Mouse (Mus musculus) limb, embryonic 11.5 days (tissue): ENCODE data around the gene Cd44. TPM values are rescaled to one million over a fixed set of nuclear protein-coding genes. Genes with fewer than 3 reads are reported as not detected.

Experiments
- ATAC-seq: fragments of 200-750 bp; cut with Nextera tagmentation; 2 replicates; pipeline ENCODE4 v1.8.0; 2017; ENCODE audit warnings: low read depth; ENCODE audit not compliant: insufficient number of reproducible peaks, low FRiP score, low TSS enrichment
- DNase-seq: peaks from one replicate; pipeline ENCODE4 v3.0.0-alpha.2; 2015; ENCODE audit warnings: low spot score
- H3K27ac ChIP-seq: fragments of 300-500 bp; sonication (generic); replicated peaks from 2 replicates; pipeline ENCODE4 v1.5.1; 2014; ENCODE audit warnings: low read depth, mild to moderate bottlenecking, low read length
- H3K27me3 ChIP-seq: fragments of 300-500 bp; sonication (generic); 2 replicates; pipeline ENCODE4 v1.6.1; 2014; ENCODE audit warnings: mild to moderate bottlenecking, low read length, mixed read lengths; ENCODE audit not compliant: control insufficient read depth, insufficient read depth
- H3K36me3 ChIP-seq: fragments of 300-500 bp; sonication (generic); 2 replicates; pipeline ENCODE4 v1.6.1; 2014; ENCODE audit warnings: mild to moderate bottlenecking, low read length, moderate library complexity, mixed read lengths; ENCODE audit not compliant: control insufficient read depth, insufficient read depth
- H3K4me1 ChIP-seq: fragments of 300-500 bp; sonication (generic); 2 replicates; pipeline ENCODE4 v1.6.1; 2014; ENCODE audit warnings: low read length, mixed read lengths; ENCODE audit not compliant: control insufficient read depth, insufficient read depth
- H3K4me2 ChIP-seq: fragments of 300-500 bp; sonication (generic); 2 replicates; pipeline ENCODE4 v1.6.1; 2014; ENCODE audit warnings: low read depth, mild to moderate bottlenecking, moderate library complexity; ENCODE audit not compliant: severe bottlenecking
- H3K4me3 ChIP-seq: fragments of 300-500 bp; sonication (generic); 2 replicates; pipeline ENCODE4 v1.5.1; 2014; ENCODE audit warnings: low read depth, low read length
- H3K9ac ChIP-seq: fragments of 300-500 bp; sonication (generic); 2 replicates; pipeline ENCODE4 v1.6.1; 2014; ENCODE audit warnings: mild to moderate bottlenecking, low read length
- H3K9me3 ChIP-seq: fragments of 300-500 bp; sonication (generic); 2 replicates; pipeline ENCODE4 v1.6.1; 2016; ENCODE audit warnings: low read length; ENCODE audit not compliant: control insufficient read depth
- WGBS: fragments of 180-500 bp; shearing (Covaris S2); extraction: QIAGEN DNeasy Blood & Tissue Kit; methylation state at CpG from one replicate; pipeline ENCODE4 v1.1.7; 2014; 5-methylcytosine and 5-hydroxymethylcytosine counted together
- polyA plus RNA-seq: library from polyadenylated mRNA; unstranded; fragments of >200 nt; fragmentation: Nextera tagmentation; extraction: Ambion mirVana; gene quantifications from 2 replicates; pipeline ENCODE4 v1.2.1, GENCODE M21; 2014

Cd44 gene
- polyA plus RNA-seq, 1 experiment from 2014 or later: 3.6 TPM

- Histone ChIP-seq H3K36me3 (no peaks in the 10 kb centered on the region), H3K9ac (no peak overlapping the region), H3K27me3 (no peaks in the 10 kb centered on the region), H3K4me1 (0 out of 2 replicates have a peak, but pooled peaks cover 9% of the 10 kb centered on the region), H3K4me3 (no peak overlapping the region), H3K4me2 (no peak overlapping the region), H3K9me3 (no peaks in the 10 kb centered on the region), H3K27ac (no peak overlapping the region)
- no peak for ATAC-seq
- DNase-seq: no peak
- 93% methylated on average over 4 of the region's 4 CpGs for WGBS
These were observed 28.3 kb downstream of the Cd44 start for GRCm38 (mm10) chr2:102873194-102873593.

- no peak overlapping the region for H3K9ac ChIP-seq
- no peak overlapping the region for H3K27ac ChIP-seq
- 79% methylated on average over 2 of the region's 2 CpGs for WGBS
- H3K4me1 ChIP-seq: 0 out of 2 replicates have a peak, but pooled peaks cover 9% of the 10 kb centered on the region
- H3K4me3 ChIP-seq: no peak overlapping the region
- ATAC-seq (no peak), DNase-seq (no peak)
- H3K27me3 ChIP-seq: no peaks in the 10 kb centered on the region
- no peak overlapping the region for H3K4me2 ChIP-seq
- H3K36me3 ChIP-seq: no peaks in the 10 kb centered on the region
- no peaks in the 10 kb centered on the region for H3K9me3 ChIP-seq
These were observed 29.0 kb downstream of the Cd44 start for GRCm38 (mm10) chr2:102872436-102872835.

GRCm38 (mm10) chr2:102868444-102868843 is 33.0 kb downstream of the Cd44 start:
- no peak for DNase-seq
- Histone ChIP-seq H3K9me3 (no peaks in the 10 kb centered on the region), H3K4me2 (no peak overlapping the region), H3K36me3 (no peaks in the 10 kb centered on the region), H3K9ac (no peak overlapping the region), H3K27me3 (no peaks in the 10 kb centered on the region), H3K4me3 (no peak overlapping the region), H3K4me1 (0 out of 2 replicates have a peak, but pooled peaks cover 3% of the 10 kb centered on the region), H3K27ac (no peak overlapping the region)
- no peak for ATAC-seq
- 96% methylated on average over 2 of the region's 2 CpGs for WGBS

- 59% methylated on average over 6 of the region's 6 CpGs for WGBS
- no peak for DNase-seq
These were observed 33.9 kb downstream of the Cd44 start for GRCm38 (mm10) chr2:102867396-102868088.

GRCm38 (mm10) chr2:102866594-102866993 is 34.9 kb downstream of the Cd44 start:
- Histone ChIP-seq H3K4me1 (no peaks in the 10 kb centered on the region), H3K27me3 (no peaks in the 10 kb centered on the region), H3K9ac (no peak overlapping the region), H3K4me3 (no peak overlapping the region), H3K9me3 (no peaks in the 10 kb centered on the region), H3K36me3 (no peaks in the 10 kb centered on the region), H3K27ac (no peak overlapping the region), H3K4me2 (no peak overlapping the region)
- 76% methylated on average over 1 of the region's 1 CpGs for WGBS
- DNase-seq: no peak
- no peak for ATAC-seq

More at GRCm38 (mm10) chr2:102867396-102868088, 33.9 kb downstream of the Cd44 start:
- Histone ChIP-seq H3K9ac (no peak overlapping the region), H3K36me3 (no peaks in the 10 kb centered on the region), H3K4me3 (no peak overlapping the region), H3K27me3 (no peaks in the 10 kb centered on the region), H3K4me1 (no peaks in the 10 kb centered on the region), H3K4me2 (no peak overlapping the region), H3K27ac (no peak overlapping the region), H3K9me3 (no peaks in the 10 kb centered on the region)
- no peak for ATAC-seq

GRCm38 (mm10) chr2:102865354-102865752 is 36.1 kb downstream of the Cd44 start:
- ATAC-seq (no peak), DNase-seq (no peak)
- Histone ChIP-seq H3K9ac (no peak overlapping the region), H3K4me3 (no peak overlapping the region), H3K27ac (no peak overlapping the region), H3K27me3 (no peaks in the 10 kb centered on the region), H3K4me2 (no peak overlapping the region), H3K36me3 (no peaks in the 10 kb centered on the region), H3K9me3 (no peaks in the 10 kb centered on the region), H3K4me1 (no peaks in the 10 kb centered on the region)
- WGBS: 95% methylated on average over 8 of the region's 8 CpGs

- Histone ChIP-seq H3K4me3 (no peak overlapping the region), H3K36me3 (no peaks in the 10 kb centered on the region), H3K27ac (no peak overlapping the region), H3K9ac (no peak overlapping the region), H3K9me3 (no peaks in the 10 kb centered on the region), H3K4me2 (no peak overlapping the region), H3K4me1 (no peaks in the 10 kb centered on the region), H3K27me3 (no peaks in the 10 kb centered on the region)
- WGBS: 79% methylated on average over 6 of the region's 6 CpGs
- ATAC-seq (no peak), DNase-seq (no peak)
These were observed 36.6 kb downstream of the Cd44 start for GRCm38 (mm10) chr2:102864695-102865353.

GRCm38 (mm10) chr2:102864036-102864435 is 37.4 kb downstream of the Cd44 start:
- no peaks in the 10 kb centered on the region for H3K9me3 ChIP-seq
- H3K4me2 ChIP-seq: no peak overlapping the region
- H3K36me3 ChIP-seq: no peaks in the 10 kb centered on the region
- DNase-seq (no peak), ATAC-seq (no peak)
- H3K27ac ChIP-seq: no peak overlapping the region
- H3K4me3 ChIP-seq: no peak overlapping the region
- H3K4me1 ChIP-seq: no peaks in the 10 kb centered on the region
- WGBS: 56% methylated on average over 4 of the region's 4 CpGs
- no peak overlapping the region for H3K9ac ChIP-seq
- no peaks in the 10 kb centered on the region for H3K27me3 ChIP-seq
